Mouse (Mus musculus) kidney, adult 18-20 months (tissue): ENCODE data around the gene Tmem171.

Experiments used
- DNase-seq: peaks from one replicate; pipeline ENCODE4 v3.0.0; 2021

The Tmem171 gene

GRCm38 (mm10) chr13:98694773-98695314, at the start of gene Tmem171:
TSS of gene Tmem171 (minus strand) at chr13:98694834.
- peak; percentile 74 for DNase-seq

DNA sequence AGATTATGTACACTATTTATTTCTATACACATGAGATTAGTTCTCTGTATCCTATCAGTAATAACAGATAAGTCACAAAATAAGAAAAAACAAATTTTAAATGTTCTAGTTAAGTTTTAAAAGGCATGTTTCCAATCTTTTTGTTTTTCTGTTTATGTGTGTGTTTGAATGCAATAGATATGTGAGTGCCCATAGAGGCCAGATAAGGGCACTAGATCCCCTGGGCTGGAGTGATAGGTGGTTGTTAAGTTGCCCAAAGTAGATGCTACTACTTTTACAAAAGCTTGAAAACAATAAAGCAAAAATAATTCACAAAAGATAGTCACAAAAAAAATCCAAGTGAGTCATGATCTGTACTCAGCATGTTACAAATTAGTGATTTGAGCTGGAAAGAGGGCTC, 49.2 kb upstream of the Tmem171 start:
- no peak for DNase-seq

DNA sequence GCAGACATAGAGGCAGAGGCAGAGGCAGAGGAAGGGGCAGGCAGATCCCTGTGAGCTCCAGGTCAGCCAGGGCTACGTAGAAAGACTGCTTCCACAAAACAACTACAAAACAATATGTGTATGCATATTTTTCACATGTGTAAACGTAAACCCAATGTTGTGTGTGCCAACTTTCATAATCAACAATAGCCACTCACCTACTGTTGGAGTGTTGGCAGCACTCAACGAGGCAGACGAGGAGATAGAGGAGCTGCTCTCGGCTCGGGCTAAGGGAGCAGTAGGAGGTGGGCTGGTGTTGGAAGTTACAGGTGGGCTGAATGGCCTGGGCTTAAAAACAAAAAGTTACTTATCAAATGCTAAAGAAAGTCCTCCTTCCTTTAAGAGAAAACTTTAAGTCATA, 48.6 kb upstream of the Tmem171 start:
- DNase-seq = no peak

- DNase-seq = no peak
Measured at GRCm38 (mm10) chr13:98738213-98738612, 43.6 kb upstream of the Tmem171 start.

DNA sequence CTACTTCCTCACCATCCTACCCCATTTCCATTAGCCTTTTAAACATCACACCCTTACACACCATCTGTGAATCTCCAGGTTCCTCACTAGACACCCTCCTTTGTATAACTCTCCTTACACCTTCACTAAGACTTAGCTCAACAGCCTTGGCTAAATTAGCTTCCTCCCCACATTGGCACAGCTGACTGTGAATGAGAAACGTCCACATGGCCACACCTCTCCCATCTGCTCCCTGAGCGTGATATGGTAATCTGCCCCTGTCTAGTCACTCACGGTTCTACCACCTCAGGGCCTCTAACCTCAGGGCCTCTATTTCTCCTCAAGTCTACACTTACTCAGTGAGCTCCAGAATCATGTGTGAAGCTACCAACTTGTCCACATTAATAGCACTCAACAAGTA, 38.7 kb upstream of the Tmem171 start:
- no peak for DNase-seq

GRCm38 (mm10) chr13:98729271-98730062, 34.8 kb upstream of the Tmem171 start:
- DNase-seq = no peak

GRCm38 (mm10) chr13:98726494-98726893, 31.9 kb upstream of the Tmem171 start:
- DNase-seq = no peak

DNA sequence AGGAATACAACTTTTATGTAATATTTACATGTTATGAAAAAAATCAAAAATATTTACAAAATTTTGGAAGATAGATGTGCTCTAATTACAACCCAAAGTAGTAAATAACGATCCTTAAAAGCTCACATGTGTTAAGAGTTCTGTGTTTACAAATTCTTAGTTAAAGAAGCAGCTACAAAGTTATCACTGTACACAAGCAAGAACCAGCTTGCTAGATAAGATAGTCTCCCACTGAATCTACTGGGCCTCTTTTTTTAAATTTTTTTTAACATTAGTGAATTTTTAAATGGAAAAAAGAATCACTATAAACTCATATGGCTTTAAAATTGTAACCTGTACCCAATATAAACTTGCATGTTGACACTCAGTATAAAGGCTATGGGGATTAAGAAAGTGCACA, 28.8 kb upstream of the Tmem171 start:
- no peak for DNase-seq

GRCm38 (mm10) chr13:98722296-98722695, 27.7 kb upstream of the Tmem171 start:
- no peak for DNase-seq

GRCm38 (mm10) chr13:98716176-98716575, 21.5 kb upstream of the Tmem171 start:
- DNase-seq = no peak

DNA sequence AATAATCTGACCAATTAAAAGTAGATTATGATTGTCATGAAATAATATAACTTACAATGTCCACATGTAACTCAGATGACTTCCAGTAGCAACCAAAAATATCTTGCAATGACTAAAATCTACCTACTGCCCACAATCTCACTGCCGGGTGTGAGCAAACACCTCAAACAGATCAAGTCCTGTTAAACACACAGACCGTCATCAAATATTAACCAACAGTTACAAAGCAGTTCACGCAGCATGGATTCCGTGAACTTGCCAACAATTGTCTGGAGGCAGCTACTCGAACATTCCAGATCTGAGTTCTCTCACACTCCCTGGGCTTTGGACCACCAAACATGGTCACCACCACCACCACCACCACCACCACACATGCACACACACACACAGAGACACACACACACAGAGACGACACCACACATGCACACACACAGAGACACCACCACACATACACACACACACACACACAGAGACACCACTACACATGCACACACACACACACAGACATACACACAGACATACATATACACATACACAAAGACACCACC, 20.9 kb upstream of the Tmem171 start:
- no peak for DNase-seq

DNA sequence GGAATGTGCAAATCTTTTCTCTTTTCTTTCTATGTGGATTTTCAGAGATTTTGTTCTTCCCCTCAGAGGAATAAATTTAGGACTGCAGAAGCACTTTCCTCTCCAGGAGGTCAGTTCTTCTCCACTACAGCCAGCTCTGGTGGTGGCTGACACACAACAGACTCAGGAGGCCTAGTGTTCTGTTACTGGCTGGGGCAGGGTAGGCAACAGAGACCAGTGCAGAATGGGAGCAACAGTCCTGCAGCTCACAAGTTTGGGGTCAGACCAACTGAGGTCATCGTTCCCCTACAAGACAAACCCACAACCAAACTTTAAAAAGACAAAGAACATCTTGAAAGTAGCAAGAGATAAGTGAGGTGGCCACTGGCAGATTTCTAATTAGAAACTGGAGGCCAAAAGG, 16.0 kb upstream of the Tmem171 start:
- DNase-seq = no peak

DNA sequence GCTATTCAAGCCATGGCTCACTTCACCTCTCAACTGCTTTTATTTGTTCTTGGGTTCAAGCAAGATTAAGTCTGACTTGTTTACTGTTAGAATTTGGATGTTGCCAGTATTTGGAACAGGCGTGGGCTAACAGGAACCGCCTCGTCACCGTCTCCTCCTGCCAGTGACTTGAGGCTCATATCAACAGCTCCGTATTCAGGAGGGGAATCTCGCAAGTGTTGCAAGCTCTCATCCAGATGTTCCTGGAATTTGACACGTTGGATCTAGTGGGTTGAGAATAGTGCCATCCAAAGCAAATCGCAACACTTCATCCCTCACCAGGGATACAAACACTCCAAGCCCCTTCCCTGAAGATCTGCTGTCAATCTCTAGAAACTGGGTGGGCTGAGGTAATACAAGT, 15.6 kb upstream of the Tmem171 start:
- no peak for DNase-seq

GRCm38 (mm10) chr13:98705501-98705900, 10.9 kb upstream of the Tmem171 start:
- DNase-seq = no peak

DNA sequence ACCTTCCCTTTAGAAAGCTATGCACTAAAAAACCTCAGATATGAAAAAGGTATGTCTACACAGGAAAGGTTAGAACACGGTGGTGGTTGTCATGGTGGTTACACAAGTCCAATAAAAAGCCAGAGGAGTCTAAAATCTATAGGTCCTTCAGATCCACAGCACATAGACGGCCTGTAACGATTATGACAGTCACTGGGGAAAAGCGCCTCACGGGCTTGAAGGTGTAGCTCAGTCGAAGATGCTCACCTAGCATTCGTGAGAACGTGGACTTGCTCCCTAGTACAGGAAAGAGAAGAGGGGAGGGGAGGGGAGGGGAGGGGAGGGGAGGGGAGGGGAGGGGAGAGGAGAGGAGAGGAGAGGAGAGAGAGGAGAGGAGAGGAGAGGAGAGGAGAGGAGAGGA, 9.2 kb upstream of the Tmem171 start:
- no peak for DNase-seq

DNA sequence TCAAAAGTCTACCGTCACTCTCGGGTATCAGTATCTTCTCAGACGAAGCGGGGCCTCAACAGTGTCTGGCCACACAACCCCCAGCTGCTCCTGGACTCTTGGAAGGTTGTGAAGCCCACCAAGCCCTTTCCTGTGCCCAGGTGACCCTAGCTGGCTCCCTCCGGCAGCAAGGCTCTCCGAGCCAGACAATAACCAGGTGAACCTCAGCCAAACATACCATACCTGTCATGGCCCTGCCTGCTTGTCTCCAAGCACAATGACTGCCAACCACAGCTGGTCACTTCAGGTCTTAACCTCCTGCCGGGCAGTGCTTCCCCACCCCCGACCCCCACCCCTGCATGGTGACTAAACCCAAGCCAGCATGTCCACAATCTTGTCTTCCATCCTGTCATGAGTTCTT, 7.7 kb upstream of the Tmem171 start:
- DNase-seq = no peak

- no peak for DNase-seq
Measured at GRCm38 (mm10) chr13:98701309-98701675, 6.7 kb upstream of the Tmem171 start.

- no peak for DNase-seq
Measured at GRCm38 (mm10) chr13:98700661-98701308, 6.2 kb upstream of the Tmem171 start.

DNA sequence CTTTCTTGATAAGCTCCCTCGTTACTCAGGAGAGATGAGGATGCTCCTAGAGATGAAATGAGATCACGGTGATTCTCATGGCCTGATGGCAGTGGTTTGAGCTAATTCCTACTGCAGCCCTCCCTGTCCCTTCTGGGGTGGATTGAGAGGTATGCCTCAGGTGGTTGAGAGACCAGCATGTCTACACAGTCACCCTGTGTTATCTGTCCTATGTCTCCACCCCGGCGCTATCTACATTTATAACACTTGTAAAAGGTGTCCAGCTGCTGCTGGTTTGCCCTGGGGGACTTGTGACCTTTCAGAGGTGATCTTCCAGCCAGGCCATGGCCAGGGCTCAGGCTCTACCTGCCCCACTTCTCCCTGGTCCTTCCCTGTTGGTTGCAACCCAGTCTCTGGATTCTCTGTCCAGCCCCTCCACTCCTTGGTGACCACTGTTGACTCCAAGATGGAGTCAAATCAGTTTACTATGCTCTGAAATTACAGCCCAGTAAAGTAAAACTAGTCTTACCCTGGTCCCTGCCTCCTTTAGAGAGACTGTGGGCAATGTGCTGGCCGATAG, 5.4 kb upstream of the Tmem171 start:
- no peak for DNase-seq

- no peak for DNase-seq
Measured at GRCm38 (mm10) chr13:98699051-98699744, 4.6 kb upstream of the Tmem171 start.

- no peak for DNase-seq
Measured at GRCm38 (mm10) chr13:98696716-98697115, 2.1 kb upstream of the Tmem171 start.

DNA sequence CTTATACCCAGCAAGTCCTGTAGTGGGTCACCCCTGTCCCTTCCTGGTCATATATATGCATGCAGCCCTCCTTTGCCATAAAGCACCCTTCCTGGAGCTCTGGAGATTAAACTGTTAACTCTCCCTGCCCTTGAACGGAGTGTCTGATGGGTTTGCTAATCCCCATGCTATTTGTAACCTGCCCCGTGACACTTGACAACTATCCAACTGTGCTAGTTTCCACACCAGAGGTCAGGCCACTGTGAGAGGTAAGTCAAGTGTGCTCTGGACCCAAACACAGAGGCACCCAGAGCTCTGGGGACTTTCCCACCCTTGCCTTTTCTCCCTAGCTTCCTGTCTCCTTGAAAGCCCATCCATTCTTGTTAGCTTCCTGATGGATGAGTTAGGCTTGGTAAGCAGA, 912 bp upstream of the Tmem171 start:
- DNase-seq = peak; percentile 75

- DNase-seq = peak; percentile 43
Measured at GRCm38 (mm10) chr13:98693316-98693715, 1.3 kb downstream of the Tmem171 start.
